Mouse (Mus musculus) CD4-positive, CD25-positive, alpha-beta regulatory T cell, adult 9 weeks (primary cell): Measurements from ENCODE around the gene Gm3453. TPM values are rescaled to one million over a fixed set of nuclear protein-coding genes. Genes with fewer than 3 reads are reported as not detected.

Experiments used
- polyA plus RNA-seq: library from polyadenylated mRNA; unstranded; fragments of 100-300 nt; shearing (Covaris generic); gene quantifications from one replicate; pipeline ENCODE4 v1.2.1, GENCODE M21; 2017

The Gm3453 gene
- not detected for polyA plus RNA-seq

DNA sequence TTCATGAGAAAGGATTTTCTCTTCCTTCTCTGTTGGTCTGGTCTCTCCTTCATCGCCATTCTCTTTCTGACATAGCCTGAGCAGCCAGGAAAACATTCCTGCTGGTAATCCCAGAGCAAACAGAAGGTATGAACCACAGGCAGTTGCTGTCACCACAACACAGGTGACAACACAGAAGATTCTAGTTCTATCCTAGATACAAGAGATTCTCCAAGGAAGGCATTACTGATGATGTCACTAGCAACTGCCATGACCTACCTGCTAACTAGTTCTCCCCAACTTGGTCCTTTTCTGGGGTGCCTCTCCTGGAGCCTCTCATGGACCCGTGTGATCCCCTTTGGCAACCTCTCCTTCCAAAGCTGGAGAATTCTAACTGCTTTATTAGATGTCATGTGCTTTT lies at the start of gene Gm3453:
TSS of gene Gm3453 (minus strand) at position 101 of the 400 bp plus-strand sequence.

DNA sequence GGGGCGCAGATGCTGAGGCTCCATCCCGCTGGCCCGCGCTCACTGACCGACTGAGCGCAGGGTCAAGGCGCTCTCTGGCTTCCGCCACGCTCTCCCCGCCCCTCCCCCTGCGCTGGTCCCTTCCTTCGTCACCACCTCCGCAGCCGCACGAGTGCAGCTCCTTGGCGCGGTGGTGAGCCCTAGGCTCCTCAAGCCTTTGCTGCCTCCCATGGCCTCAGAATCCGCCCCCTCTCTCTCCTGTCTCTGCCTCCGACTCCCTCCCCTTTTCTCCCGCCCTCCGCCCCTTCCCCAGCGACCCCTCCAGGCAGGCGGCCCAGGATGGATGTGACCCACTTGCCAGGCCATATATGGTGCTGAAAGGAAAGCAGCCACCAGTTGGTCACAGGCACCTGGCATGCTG lies 17.3 kb downstream of the Gm3453 start, which contains the start of gene Gm3248:
TSS of gene Gm3248 (minus strand) at position 111 of the 400 bp plus-strand sequence.

Other genes starting within 250 kb of the Gm3453 start
- gene Gm3373, start 237.6 kb downstream of the Gm3453 start, polyA plus RNA-seq, result 0.66 TPM
- 6.1 TPM for gene Gm3383, start 171.2 kb downstream of the Gm3453 start, polyA plus RNA-seq
- gene Gm3424, start 148.8 kb downstream of the Gm3453 start, polyA plus RNA-seq, result not detected
- gene Gm8237, start 98.8 kb downstream of the Gm3453 start, polyA plus RNA-seq, result 1.8 TPM
- gene Gm3248, start 17.4 kb downstream of the Gm3453 start, polyA plus RNA-seq, result 2.4 TPM
- gene Gm6337, start 79.1 kb upstream of the Gm3453 start, polyA plus RNA-seq, result not detected
- 4.4 TPM for gene Gm8206, start 114.8 kb upstream of the Gm3453 start, polyA plus RNA-seq
- 8.6 TPM for gene Gm3468, start 129.5 kb upstream of the Gm3453 start, polyA plus RNA-seq
- gene Gm3476, start 146.7 kb upstream of the Gm3453 start, polyA plus RNA-seq, result not detected
- gene Gm21560, start 240.2 kb upstream of the Gm3453 start, polyA plus RNA-seq, result not detected